Mouse (Mus musculus) thymus, postnatal 10 days (tissue): ENCODE data around the gene Dhdh.
"Not testable (repeated sequence)": the region's sequence is repeated elsewhere in the genome, so short reads cannot be mapped to it uniquely, and the experiment has no call there.

Experiments
- DNase-seq, 2 experiments: peaks; one replicate each; pipeline ENCODE4 v3.0.0; 2021; ENCODE audit warnings: low spot score in 2 of 2

Gene Dhdh

GRCm38 (mm10) chr7:45475291-45475969, 13.2 kb downstream of the Dhdh start:
- no peak for DNase-seq

GRCm38 (mm10) chr7:45470869-45471268, 17.7 kb downstream of the Dhdh start:
- DNase-seq: peak; percentile 37 to 77

GRCm38 (mm10) chr7:45467090-45467670, 21.4 kb downstream of the Dhdh start:
- no peak for DNase-seq

GRCm38 (mm10) chr7:45466283-45467089, 22.1 kb downstream of the Dhdh start, which contains the start of gene Bax:
Gene Bax, minus strand, starts transcription at chr7:45466898.
- peak; percentile 86 to 87 for DNase-seq

- no peak for DNase-seq
Observed at GRCm38 (mm10) chr7:45465549-45465948, 23.1 kb downstream of the Dhdh start.

GRCm38 (mm10) chr7:45465112-45465511, 23.5 kb downstream of the Dhdh start:
- no peak for DNase-seq

- DNase-seq: no peak
Observed at GRCm38 (mm10) chr7:45463987-45464778, 24.4 kb downstream of the Dhdh start.

- DNase-seq: not testable (repeated sequence)
Observed at GRCm38 (mm10) chr7:45462868-45463267, 25.7 kb downstream of the Dhdh start.

- no peak for DNase-seq
Observed at GRCm38 (mm10) chr7:45462325-45462724, 26.3 kb downstream of the Dhdh start.

GRCm38 (mm10) chr7:45461781-45462180, 26.8 kb downstream of the Dhdh start:
- DNase-seq: no peak

- no peak for DNase-seq
Observed at GRCm38 (mm10) chr7:45461326-45461725, 27.3 kb downstream of the Dhdh start.

- DNase-seq: no peak
Observed at GRCm38 (mm10) chr7:45460860-45461314, 27.7 kb downstream of the Dhdh start.

GRCm38 (mm10) chr7:45460377-45460776, 28.2 kb downstream of the Dhdh start:
- no peak for DNase-seq

- DNase-seq: peak; percentile 96 to 98
Observed at GRCm38 (mm10) chr7:45459564-45460140, 29.0 kb downstream of the Dhdh start, which contains the start of gene Ftl1. Gene Ftl1, minus strand, starts transcription at chr7:45459884.

- peak; percentile 76 to 89 for DNase-seq
Observed at GRCm38 (mm10) chr7:45458748-45459563, 29.6 kb downstream of the Dhdh start.

- DNase-seq: no peak
Observed at GRCm38 (mm10) chr7:45457204-45458060, 31.2 kb downstream of the Dhdh start.

- no peak for DNase-seq
Observed at GRCm38 (mm10) chr7:45456721-45457203, 31.8 kb downstream of the Dhdh start.

- DNase-seq: no peak
Observed at GRCm38 (mm10) chr7:45455932-45456696, 32.5 kb downstream of the Dhdh start.
